Mouse (Mus musculus) left cerebral cortex, postnatal 4 days (tissue): ENCODE results near the gene Fbxw2. TPM values are rescaled to one million over a fixed set of nuclear protein-coding genes. Genes with fewer than 3 reads are reported as not detected.
"Not testable (repeated sequence)": the region's sequence is repeated elsewhere in the genome, so short reads cannot be mapped to it uniquely, and the experiment has no call there.

Source experiments
- DNase-seq: peaks from one replicate; pipeline ENCODE4 v3.0.0-alpha.2; 2022
- intact Hi-C: fragments of 180-260 bp; cut with DNase I; formaldehyde crosslinking; loops from one replicate; pipeline ENCODE4 v1.15.1; 2025
- total RNA-seq, 2 experiments: library from RNA; stranded (reverse); gene quantifications; 2 replicates each; pipeline ENCODE4 v1.2.3; 2021

The Fbxw2 gene
- total RNA-seq, 2 experiments from 2014 or later: 103 to 104 TPM

DNA sequence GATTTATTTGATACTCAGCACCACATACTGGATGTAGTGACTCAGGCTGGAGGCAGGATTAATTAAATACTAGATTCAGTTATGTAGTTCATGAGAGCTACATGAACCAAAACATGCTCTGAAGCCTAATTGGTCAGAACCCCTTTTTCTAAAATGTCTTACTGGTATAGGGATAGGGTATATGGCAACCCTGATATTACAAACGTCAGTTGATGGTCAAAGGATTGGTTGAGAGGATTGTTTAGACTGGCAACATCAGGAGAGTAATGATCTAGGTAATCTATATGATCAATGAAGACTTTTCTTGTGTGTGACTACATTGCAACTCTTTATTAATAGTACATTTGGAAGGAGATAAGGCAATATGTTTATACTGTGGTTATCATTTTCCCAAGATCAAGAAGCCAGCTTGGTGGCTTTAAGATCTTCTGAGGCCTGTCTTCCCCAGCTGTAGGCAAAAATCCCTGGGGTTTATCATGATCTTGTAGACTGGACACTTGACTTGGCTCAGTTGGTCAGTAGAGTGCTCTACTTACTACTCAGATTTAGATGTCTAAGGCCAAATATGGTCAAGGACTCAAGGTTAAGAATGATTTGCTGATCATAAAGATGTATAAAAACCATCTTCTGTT, 48.8 kb downstream of the Fbxw2 start:
- intact Hi-C loops: no loop called here
- DNase-seq: no peak

DNA sequence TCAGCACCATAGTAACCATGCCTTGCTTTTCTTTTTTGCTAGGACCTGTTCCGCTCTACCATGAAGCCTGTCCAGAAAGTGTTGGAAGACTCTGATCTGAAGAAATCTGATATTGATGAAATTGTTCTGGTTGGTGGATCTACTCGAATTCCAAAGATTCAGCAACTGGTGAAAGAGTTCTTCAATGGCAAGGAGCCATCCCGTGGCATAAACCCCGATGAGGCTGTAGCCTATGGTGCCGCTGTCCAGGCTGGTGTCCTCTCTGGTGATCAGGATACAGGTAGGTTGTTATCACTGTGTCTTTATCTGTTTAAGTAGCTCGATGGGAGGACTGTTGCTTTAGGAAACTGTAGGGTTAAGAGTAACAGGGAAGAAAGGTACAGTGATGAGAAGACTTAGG, 51.6 kb downstream of the Fbxw2 start:
- DNase-seq: no peak
- intact Hi-C loops: no loop called here

GRCm38 (mm10) chr2:34773673-34774072, 52.4 kb downstream of the Fbxw2 start:
- intact Hi-C loops: no loop called here
- no peak for DNase-seq

GRCm38 (mm10) chr2:34772252-34773235, 53.6 kb downstream of the Fbxw2 start:
- intact Hi-C loops: no loop called here
- DNase-seq: peak; percentile 39

GRCm38 (mm10) chr2:34771368-34772226, 54.5 kb downstream of the Fbxw2 start, which contains the start of gene Hspa5:
Hspa5 (plus strand) TSS chr2:34771970.
- intact Hi-C loops: no loop called here
- peak; percentile 99 for DNase-seq

GRCm38 (mm10) chr2:34770951-34771350, 55.2 kb downstream of the Fbxw2 start:
- intact Hi-C loops: no loop called here
- DNase-seq: no peak

GRCm38 (mm10) chr2:34770049-34770448, 56.1 kb downstream of the Fbxw2 start:
- DNase-seq: no peak
- intact Hi-C loops: no loop called here

DNA sequence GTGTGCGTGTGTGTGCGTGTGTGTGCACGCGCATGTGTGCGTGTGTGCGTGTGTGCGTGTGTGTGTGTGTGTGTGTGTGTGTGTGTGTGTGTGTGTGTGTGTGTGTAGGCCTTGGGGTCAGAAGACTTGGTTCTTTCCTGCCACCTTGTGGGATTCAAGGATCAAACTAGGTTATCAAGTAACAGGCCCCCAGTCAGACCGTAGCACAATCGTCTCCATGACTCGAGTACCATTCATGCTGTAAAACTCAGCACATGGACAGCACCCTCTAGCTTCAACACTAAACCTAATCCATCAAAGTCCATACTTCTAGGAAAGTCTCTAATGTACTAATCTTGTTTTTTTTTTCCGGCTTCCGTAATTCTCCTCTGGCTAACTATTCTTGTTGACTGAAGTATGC, 61.3 kb downstream of the Fbxw2 start:
- intact Hi-C loops: no loop called here
- no peak for DNase-seq

GRCm38 (mm10) chr2:34762872-34763271, 63.2 kb downstream of the Fbxw2 start:
- intact Hi-C loops: no loop called here
- no peak for DNase-seq

DNA sequence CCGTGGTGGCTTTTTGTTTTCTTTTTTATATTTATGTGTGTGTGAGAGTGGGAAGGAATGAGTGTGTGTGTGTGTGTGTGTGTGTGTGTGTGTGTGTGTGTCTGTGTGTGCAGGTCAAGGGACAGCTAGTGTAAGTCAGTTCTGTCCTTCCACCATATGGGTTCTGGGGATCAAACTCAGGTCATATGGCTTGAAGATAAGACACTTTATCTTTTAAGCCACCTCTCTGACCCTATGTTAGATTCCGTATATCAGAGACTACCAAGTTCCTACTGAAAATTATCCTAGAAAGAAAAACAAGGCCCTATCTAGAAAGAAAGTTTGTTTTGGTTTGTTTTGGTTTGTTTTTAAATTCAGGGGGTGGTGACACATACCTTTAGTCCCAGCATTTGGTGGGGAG, 63.9 kb downstream of the Fbxw2 start:
- DNase-seq: no peak
- intact Hi-C loops: no loop called here

DNA sequence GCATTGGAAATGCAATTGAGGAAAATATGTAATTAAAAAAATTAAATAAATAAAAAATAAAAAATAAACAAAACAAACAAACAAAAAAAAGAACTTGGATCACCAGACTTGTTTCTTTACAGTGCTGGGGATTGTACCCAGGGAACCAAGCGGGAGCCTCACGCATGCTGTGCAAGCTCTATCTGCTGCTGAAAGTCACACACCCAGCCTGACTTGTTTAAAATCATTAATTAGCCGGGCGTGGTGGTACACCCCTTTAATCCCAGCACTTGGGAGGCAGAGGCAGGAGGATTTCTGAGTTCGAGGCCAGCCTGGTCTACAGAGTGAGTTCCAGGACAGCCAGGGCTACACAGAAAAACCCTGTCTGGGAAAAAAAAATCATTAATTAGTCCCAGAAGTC, 64.8 kb downstream of the Fbxw2 start:
- intact Hi-C loops, DNase-seq: not testable (repeated sequence)

DNA sequence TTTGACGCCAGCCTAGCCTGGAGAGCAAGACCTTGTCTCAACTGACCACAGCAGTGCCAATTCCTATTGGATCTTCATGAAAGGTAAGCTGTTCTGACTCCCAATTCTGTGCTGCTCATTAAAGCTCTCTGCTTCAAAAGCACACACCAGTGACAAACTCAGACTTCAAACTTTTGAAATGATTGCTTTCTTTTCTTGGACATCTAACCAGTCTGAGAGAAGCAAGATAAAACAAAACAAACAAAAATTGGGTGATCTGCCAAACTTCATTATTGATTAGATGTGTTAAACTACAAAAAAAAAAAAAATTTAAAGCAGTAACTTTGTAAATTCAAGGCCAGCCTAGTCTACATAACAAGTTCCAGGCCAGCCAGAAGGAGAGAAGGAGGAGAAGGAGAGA, 68.8 kb downstream of the Fbxw2 start:
- no peak for DNase-seq
- intact Hi-C loops: no loop called here

- intact Hi-C loops: no loop called here
- DNase-seq: peak; percentile 18
Measured at GRCm38 (mm10) chr2:34754551-34755358, 71.4 kb downstream of the Fbxw2 start, which contains the start of gene Gapvd1. Gapvd1 (minus strand) TSS chr2:34755232.

Other genes with a start within 250 kb of the Fbxw2 start
- 100 to 1,000 TPM; 119 to 123 TPM for gene Gapvd1, start 71.1 kb downstream of the Fbxw2 start, total RNA-seq
- gene Hspa5, start 54.3 kb downstream of the Fbxw2 start, total RNA-seq: 100 to 1,000 TPM; 260 to 290 TPM
- gene Rabepk, start 26.4 kb downstream of the Fbxw2 start, total RNA-seq: 10 to 100 TPM; 22.9 to 25.2 TPM
- not detected for gene Gm34653, start 6.7 kb upstream of the Fbxw2 start, total RNA-seq
- under 1 TPM; 0.20 to 0.52 TPM for gene Cutal, start 48.1 kb upstream of the Fbxw2 start, total RNA-seq
- 10 to 100 TPM; 38.2 to 45.8 TPM for gene Psmd5, start 48.7 kb upstream of the Fbxw2 start, total RNA-seq
- 1 to 10 TPM; 2.3 to 4.5 TPM for gene Phf19, start 87.7 kb upstream of the Fbxw2 start, total RNA-seq
- 1 to 10 TPM; 1.1 to 2.6 TPM for gene Traf1, start 135.5 kb upstream of the Fbxw2 start, total RNA-seq
- gene Hc, start 235.1 kb upstream of the Fbxw2 start, total RNA-seq: under 1 TPM in 1 of 2 experiments, not detected in 1; 0.18 TPM